Mouse (Mus musculus) liver, embryonic 16.5 days (tissue): ENCODE results near the gene Cd93. TPM values are rescaled to one million over a fixed set of nuclear protein-coding genes. Genes with fewer than 3 reads are reported as not detected.

Experiments used
- ATAC-seq: fragments of 200-750 bp; cut with Nextera tagmentation; 2 replicates; pipeline ENCODE4 v1.8.0; 2017; ENCODE audit warnings: low read depth, mild to moderate bottlenecking, moderate number of reproducible peaks, moderate library complexity
- H3K27ac ChIP-seq: fragments of 300-500 bp; sonication (generic); 2 replicates; pipeline ENCODE4 v1.5.1; 2014; ENCODE audit warnings: mild to moderate bottlenecking, low read length
- H3K27me3 ChIP-seq: fragments of 300-500 bp; sonication (generic); 2 replicates; pipeline ENCODE4 v1.6.1; 2014; ENCODE audit warnings: low read depth, low read length, mixed read lengths; ENCODE audit not compliant: control insufficient read depth, insufficient read depth
- H3K36me3 ChIP-seq: fragments of 300-500 bp; sonication (generic); 2 replicates; pipeline ENCODE4 v1.6.1; 2014; ENCODE audit warnings: mild to moderate bottlenecking; ENCODE audit not compliant: control insufficient read depth, insufficient read depth
- H3K4me1 ChIP-seq: fragments of 300-500 bp; sonication (generic); 2 replicates; pipeline ENCODE4 v1.6.1; 2014; ENCODE audit warnings: low read depth, low read length, mixed read lengths; ENCODE audit not compliant: control insufficient read depth
- H3K4me2 ChIP-seq: fragments of 300-500 bp; sonication (generic); 2 replicates; pipeline ENCODE4 v1.6.1; 2014; ENCODE audit warnings: low read depth, low read length, mixed read lengths
- H3K4me3 ChIP-seq: fragments of 300-500 bp; sonication (generic); 2 replicates; pipeline ENCODE4 v1.5.1; 2014; ENCODE audit warnings: low read depth, mild to moderate bottlenecking, low read length
- H3K9ac ChIP-seq: fragments of 300-500 bp; sonication (generic); 2 replicates; pipeline ENCODE4 v1.6.1; 2014; ENCODE audit warnings: low read depth, low read length
- H3K9me3 ChIP-seq: fragments of 300-500 bp; sonication (generic); replicated peaks from 2 replicates; pipeline ENCODE4 v1.6.1; 2016; ENCODE audit warnings: low read length; ENCODE audit not compliant: control insufficient read depth
- WGBS: fragments of 180-500 bp; shearing (Covaris S2); extraction: QIAGEN DNeasy Blood & Tissue Kit; methylation state at CpG from one replicate; pipeline ENCODE4 v1.1.7; 2014; ENCODE audit not compliant: insufficient replicate concordance; 5-methylcytosine and 5-hydroxymethylcytosine counted together
- polyA plus RNA-seq: library from polyadenylated mRNA; unstranded; fragments of >200 nt; fragmentation: Nextera tagmentation; extraction: Ambion mirVana; gene quantifications from 2 replicates; pipeline ENCODE4 v1.2.1, GENCODE M21; 2015

Gene Cd93
- polyA plus RNA-seq: 2.5 and 2.6 TPM in 2 replicates

DNA sequence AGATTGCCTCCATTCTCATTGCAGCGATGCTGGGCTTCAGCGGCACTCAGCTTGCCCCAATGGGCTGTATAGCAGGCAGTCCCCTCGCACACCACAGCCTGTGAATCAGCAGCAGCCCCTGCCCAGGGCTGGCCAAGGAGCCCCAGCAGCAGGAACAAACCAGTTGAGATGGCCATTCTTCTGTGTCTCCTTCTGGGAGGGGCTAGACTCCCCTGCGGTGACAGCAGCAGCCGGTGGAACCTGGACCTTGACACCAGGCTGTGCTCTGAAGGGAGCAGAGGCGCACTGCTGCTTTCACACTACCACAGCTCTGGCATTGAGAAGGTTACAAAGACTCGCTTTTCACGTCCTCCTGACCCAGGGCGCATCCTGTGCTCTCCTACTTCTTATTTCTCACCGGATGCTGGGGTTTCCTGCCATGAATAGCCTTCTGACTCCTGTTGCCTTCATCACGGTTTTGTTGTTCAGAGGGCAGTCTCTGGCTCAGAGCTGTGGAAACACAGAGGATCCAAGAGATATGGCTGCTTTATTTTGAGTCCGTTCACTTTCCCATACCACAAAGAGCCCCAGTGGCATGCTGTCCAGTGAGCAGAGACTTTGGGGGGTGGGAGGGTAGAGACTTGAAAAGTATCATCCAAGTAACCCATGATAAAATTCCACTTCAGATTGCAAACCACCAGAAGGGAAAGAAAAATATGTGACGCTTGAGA is at the start of gene Cd93:
Gene Cd93 (minus strand): TSS at position 315 of the 710 bp plus-strand sequence.
- H3K27ac ChIP-seq: peak within 1 kb of the TSS; percentile 48; the same call in 1 of the 2 replicates

GRCm38 (mm10) chr2:148492108-148492507 is 48.7 kb upstream of the Cd93 start:
- H3K4me1 ChIP-seq: no peaks in the 10 kb centered on the region; the same call in none of the 2 replicates
- peak; percentile 55 for ATAC-seq
- no peaks in the 10 kb centered on the region for H3K9me3 ChIP-seq
- no peaks in the 10 kb centered on the region for H3K27me3 ChIP-seq
- H3K4me3 ChIP-seq: no peak overlapping the region
- H3K36me3 ChIP-seq: no peaks in the 10 kb centered on the region
- no peak overlapping the region for H3K4me2 ChIP-seq
- H3K27ac ChIP-seq: no peak overlapping the region
- WGBS: 22% methylated on average over 4 of the region's 4 CpGs
- H3K9ac ChIP-seq: no peak overlapping the region

More for the DNA sequence above, at the start of gene Cd93:
- Histone ChIP-seq H3K36me3 (no peaks in the 10 kb centered on the region), H3K4me2 (peak within 1 kb of the TSS; percentile 10), H3K27me3 (no peaks in the 10 kb centered on the region), H3K9ac (no peak within 1 kb of the TSS), H3K4me3 (peak within 1 kb of the TSS; percentile 38), H3K9me3 (no peaks in the 10 kb centered on the region), H3K4me1 (no peaks in the 10 kb centered on the region)
- WGBS: 10% methylated on average over 13 of the region's 13 CpGs
- peak; percentile 73 for ATAC-seq

DNA sequence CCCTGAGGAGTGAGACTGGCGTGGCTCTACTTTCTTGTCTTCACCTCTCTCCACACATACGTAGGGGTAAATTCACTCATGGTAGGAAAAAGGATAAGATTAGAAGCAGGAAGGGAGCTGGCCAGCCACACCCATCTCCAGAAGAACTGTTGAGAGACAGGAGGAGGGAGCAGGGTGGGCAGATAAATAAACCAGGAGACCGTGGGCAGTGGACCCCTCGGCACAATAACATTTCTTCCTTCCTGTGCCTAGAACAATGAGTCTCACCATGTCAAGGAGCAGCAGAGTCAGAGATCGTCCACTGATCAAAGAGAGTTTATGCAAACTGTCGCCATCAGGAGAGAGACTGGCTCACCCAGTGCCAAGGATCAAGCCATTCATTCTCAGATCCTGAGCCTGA is 46.8 kb upstream of the Cd93 start:
- ATAC-seq: no peak
- Histone ChIP-seq H3K9ac (no peak overlapping the region), H3K27ac (no peak overlapping the region), H3K9me3 (no peaks in the 10 kb centered on the region), H3K27me3 (no peaks in the 10 kb centered on the region), H3K4me1 (no peaks in the 10 kb centered on the region; the same call in none of the 2 replicates), H3K4me3 (no peak overlapping the region), H3K36me3 (no peaks in the 10 kb centered on the region), H3K4me2 (no peak overlapping the region)
- 21% methylated on average over 6 of the region's 6 CpGs for WGBS

DNA sequence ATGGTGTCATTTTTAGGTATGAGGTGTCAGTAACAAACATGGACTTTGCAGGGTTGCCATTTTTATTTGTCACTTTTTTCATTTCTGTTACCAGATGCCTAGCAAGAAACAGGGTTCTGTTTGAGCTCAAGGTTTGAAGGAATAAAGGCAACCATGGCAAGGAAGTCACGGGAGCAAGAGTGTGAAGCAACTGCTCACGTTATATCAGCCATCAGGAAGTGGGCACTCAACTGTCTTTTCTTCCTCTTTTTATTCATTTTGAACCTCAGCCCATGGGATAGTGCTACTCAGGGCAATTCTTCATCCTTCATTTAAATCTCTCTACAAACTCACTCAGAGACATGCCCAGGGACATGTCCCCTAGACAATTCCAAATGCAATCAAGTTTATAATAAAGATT is 45.5 kb upstream of the Cd93 start:
- H3K27me3 ChIP-seq: no peaks in the 10 kb centered on the region
- WGBS: 23% methylated on average over 2 of the region's 2 CpGs
- H3K36me3 ChIP-seq: no peaks in the 10 kb centered on the region
- H3K27ac ChIP-seq: no peak overlapping the region
- no peak overlapping the region for H3K4me2 ChIP-seq
- ATAC-seq: no peak
- H3K4me1 ChIP-seq: no peaks in the 10 kb centered on the region; the same call in none of the 2 replicates
- no peak overlapping the region for H3K9ac ChIP-seq
- H3K4me3 ChIP-seq: no peak overlapping the region
- no peaks in the 10 kb centered on the region for H3K9me3 ChIP-seq

DNA sequence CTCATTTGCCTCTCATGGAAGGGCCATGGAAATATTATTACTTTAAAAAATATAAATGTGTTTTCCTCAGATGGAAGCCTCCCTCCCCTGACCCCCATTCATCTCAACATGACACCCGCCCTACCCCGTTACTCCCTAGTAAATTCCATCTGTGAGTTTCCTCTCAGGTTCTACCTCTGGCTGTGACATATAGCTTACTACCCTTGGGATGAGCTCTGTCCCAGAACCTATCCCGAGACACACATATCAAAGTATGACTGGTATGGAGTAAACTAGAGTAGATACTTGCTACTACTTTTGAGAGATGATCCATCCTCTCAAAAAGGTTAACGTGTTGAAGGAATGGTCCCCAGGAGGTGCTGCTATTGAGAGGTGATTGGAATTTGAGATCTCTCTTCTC is 42.2 kb upstream of the Cd93 start:
- ATAC-seq: no peak
- WGBS: 66% methylated on average over 4 of the region's 4 CpGs

DNA sequence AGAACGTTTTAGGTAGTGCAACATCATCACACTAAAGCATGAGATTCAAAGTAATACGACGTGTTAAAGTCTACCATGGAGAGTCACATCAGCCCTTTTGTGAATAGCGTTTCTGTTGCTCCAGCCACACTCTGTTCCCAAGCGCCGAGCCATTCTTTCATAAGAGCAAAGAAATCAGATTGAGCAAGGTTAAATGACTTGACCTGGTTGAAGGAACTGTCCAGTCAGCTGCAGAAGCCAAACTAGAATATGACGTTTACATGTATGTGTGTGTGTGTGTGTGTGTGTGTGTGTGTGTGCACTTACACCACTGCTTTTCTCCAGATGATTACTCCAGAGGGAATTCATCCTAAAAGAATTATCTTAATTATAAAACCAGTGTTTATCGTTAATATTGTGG is 37.0 kb upstream of the Cd93 start:
- Histone ChIP-seq H3K27ac (no peak overlapping the region), H3K9ac (no peak overlapping the region), H3K36me3 (no peaks in the 10 kb centered on the region), H3K27me3 (no peaks in the 10 kb centered on the region), H3K9me3 (no peaks in the 10 kb centered on the region), H3K4me2 (no peak overlapping the region), H3K4me3 (no peak overlapping the region), H3K4me1 (no peaks in the 10 kb centered on the region)
- no peak for ATAC-seq
- 62% methylated on average over 8 of the region's 8 CpGs for WGBS

More for the DNA sequence above, 42.2 kb upstream of the Cd93 start:
- Histone ChIP-seq H3K36me3 (no peaks in the 10 kb centered on the region), H3K27me3 (no peaks in the 10 kb centered on the region), H3K9ac (no peak overlapping the region), H3K9me3 (no peaks in the 10 kb centered on the region), H3K4me3 (no peak overlapping the region), H3K4me1 (no peaks in the 10 kb centered on the region; the same call in 1 of the 2 replicates), H3K27ac (no peak overlapping the region), H3K4me2 (no peak overlapping the region)

- Histone ChIP-seq H3K4me1 (no peaks in the 10 kb centered on the region), H3K27me3 (no peaks in the 10 kb centered on the region), H3K4me2 (no peak overlapping the region), H3K4me3 (no peak overlapping the region), H3K27ac (no peak overlapping the region), H3K9ac (no peak overlapping the region), H3K36me3 (no peaks in the 10 kb centered on the region), H3K9me3 (no peaks in the 10 kb centered on the region)
- WGBS: 18% methylated on average over 3 of the region's 3 CpGs
- ATAC-seq: peak; percentile 27; the same call in 1 of the 2 replicates
Measured at GRCm38 (mm10) chr2:148478141-148478701, 34.9 kb upstream of the Cd93 start.

DNA sequence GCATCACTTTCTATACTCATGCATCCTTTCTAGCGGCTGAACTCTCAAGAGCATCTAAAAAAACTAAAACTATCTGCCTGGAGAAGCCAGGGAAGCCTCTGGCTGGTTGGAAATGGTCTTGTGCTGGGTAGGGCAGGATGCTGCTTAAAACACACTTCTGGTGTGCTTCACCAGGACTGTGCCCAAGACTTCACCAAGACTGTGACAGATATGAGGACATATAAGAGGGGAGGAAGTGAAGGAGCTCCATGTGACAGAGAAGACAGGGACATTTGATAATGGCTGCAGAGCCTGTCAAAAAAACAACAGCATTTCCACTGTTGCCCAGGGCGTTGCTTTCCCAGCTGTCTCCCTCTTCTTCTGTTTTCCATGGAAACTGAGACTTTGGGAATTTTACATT is 34.0 kb upstream of the Cd93 start:
- Histone ChIP-seq H3K27ac (no peak overlapping the region), H3K9me3 (no peaks in the 10 kb centered on the region), H3K9ac (no peak overlapping the region), H3K27me3 (no peaks in the 10 kb centered on the region), H3K36me3 (no peaks in the 10 kb centered on the region), H3K4me2 (no peak overlapping the region), H3K4me3 (no peak overlapping the region), H3K4me1 (no peaks in the 10 kb centered on the region)
- 49% methylated on average over 2 of the region's 2 CpGs for WGBS
- no peak for ATAC-seq

DNA sequence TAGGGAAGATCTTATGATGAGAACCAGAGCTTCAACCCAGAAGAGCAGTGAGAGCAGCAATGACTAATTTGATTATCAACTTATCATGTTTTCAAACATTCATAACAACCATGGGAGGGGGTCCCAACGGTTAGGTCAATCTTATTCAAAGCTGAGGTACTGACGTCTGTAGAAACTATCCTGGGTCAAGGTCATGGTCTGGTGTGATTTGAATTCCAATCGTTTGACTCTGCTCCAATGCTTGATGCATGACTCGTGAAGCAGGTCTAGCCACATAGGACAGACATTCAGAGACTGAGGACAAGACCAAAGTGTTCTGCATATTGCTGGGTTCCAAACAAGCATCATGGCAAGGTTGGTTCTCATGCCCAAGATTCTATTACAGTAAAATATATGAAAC is 33.2 kb upstream of the Cd93 start:
- Histone ChIP-seq H3K9ac (no peak overlapping the region), H3K4me3 (no peak overlapping the region), H3K4me1 (no peaks in the 10 kb centered on the region), H3K27ac (no peak overlapping the region), H3K27me3 (no peaks in the 10 kb centered on the region), H3K9me3 (no peaks in the 10 kb centered on the region), H3K4me2 (no peak overlapping the region), H3K36me3 (no peaks in the 10 kb centered on the region)
- no peak for ATAC-seq
- 46% methylated on average over 4 of the region's 4 CpGs for WGBS
